Mouse (Mus musculus) limb, embryonic 15.5 days (tissue): ENCODE results near the gene Tspoap1. TPM values are rescaled to one million over a fixed set of nuclear protein-coding genes. Genes with fewer than 3 reads are reported as not detected.

Experiments
- ATAC-seq: fragments of 200-750 bp; cut with Nextera tagmentation; 2 replicates; pipeline ENCODE4 v1.8.0; 2017; ENCODE audit warnings: low read depth, moderate TSS enrichment; ENCODE audit not compliant: insufficient number of reproducible peaks, low FRiP score, low TSS enrichment
- H3K27ac ChIP-seq: fragments of 300-500 bp; sonication (generic); 2 replicates; pipeline ENCODE4 v1.5.1; 2015; ENCODE audit warnings: moderate library complexity, mild to moderate bottlenecking, inconsistent platforms
- H3K27me3 ChIP-seq: fragments of 300-500 bp; sonication (generic); 2 replicates; pipeline ENCODE4 v1.6.1; 2015; ENCODE audit warnings: inconsistent platforms
- H3K36me3 ChIP-seq: fragments of 300-500 bp; sonication (generic); 2 replicates; pipeline ENCODE4 v1.6.1; 2015; ENCODE audit warnings: inconsistent platforms
- H3K4me1 ChIP-seq: fragments of 300-500 bp; sonication (generic); 2 replicates; pipeline ENCODE4 v1.6.1; 2015; ENCODE audit warnings: inconsistent platforms
- H3K4me2 ChIP-seq: fragments of 300-500 bp; sonication (generic); 2 replicates; pipeline ENCODE4 v1.6.1; 2015; ENCODE audit warnings: mild to moderate bottlenecking, inconsistent platforms
- H3K4me3 ChIP-seq: fragments of 300-500 bp; sonication (generic); 2 replicates; pipeline ENCODE4 v1.5.1; 2015; ENCODE audit warnings: mild to moderate bottlenecking, inconsistent platforms
- H3K9ac ChIP-seq: fragments of 300-500 bp; sonication (generic); 2 replicates; pipeline ENCODE4 v1.6.1; 2015; ENCODE audit warnings: inconsistent platforms
- H3K9me3 ChIP-seq: fragments of 300-500 bp; sonication (generic); 2 replicates; pipeline ENCODE4 v1.6.1; 2016; ENCODE audit warnings: inconsistent platforms
- WGBS: fragments of 180-500 bp; shearing (Covaris S2); methylation state at CpG from one replicate; pipeline ENCODE4 v1.1.7; 2015; 5-methylcytosine and 5-hydroxymethylcytosine counted together
- polyA plus RNA-seq: library from polyadenylated mRNA; unstranded; fragments of >200 nt; fragmentation: Nextera tagmentation; extraction: Ambion mirVana; gene quantifications from 2 replicates; pipeline ENCODE4 v1.2.1, GENCODE M21; 2015

Tspoap1 gene
- polyA plus RNA-seq, 1 experiment from 2014 or later = 1.4 TPM

- Histone ChIP-seq H3K9ac (no peak overlapping the region), H3K4me1 (no peaks in the 10 kb centered on the region), H3K27ac (no peak overlapping the region), H3K4me3 (no peak overlapping the region), H3K27me3 (no peaks in the 10 kb centered on the region), H3K36me3 (no peaks in the 10 kb centered on the region), H3K9me3 (no peaks in the 10 kb centered on the region), H3K4me2 (no peak overlapping the region)
- no peak for ATAC-seq
- 78% methylated on average over 22 of the region's 22 CpGs for WGBS
Observed at GRCm38 (mm10) chr11:87801711-87802275, 41.5 kb downstream of the Tspoap1 start.

GRCm38 (mm10) chr11:87802621-87803020 lies 42.3 kb downstream of the Tspoap1 start:
- Histone ChIP-seq H3K4me2 (no peak overlapping the region), H3K9me3 (no peaks in the 10 kb centered on the region), H3K36me3 (no peaks in the 10 kb centered on the region), H3K9ac (no peak overlapping the region), H3K27ac (no peak overlapping the region), H3K27me3 (no peaks in the 10 kb centered on the region), H3K4me3 (no peak overlapping the region), H3K4me1 (no peaks in the 10 kb centered on the region)
- WGBS = 40% methylated on average over 14 of the region's 14 CpGs
- ATAC-seq = no peak

GRCm38 (mm10) chr11:87805448-87805847 lies 45.1 kb downstream of the Tspoap1 start:
- no peak for ATAC-seq
- 67% methylated on average over 1 of the region's 1 CpGs for WGBS

GRCm38 (mm10) chr11:87807433-87807832 lies 47.1 kb downstream of the Tspoap1 start:
- no peak overlapping the region for H3K9ac ChIP-seq
- no peaks in the 10 kb centered on the region for H3K9me3 ChIP-seq
- H3K27ac ChIP-seq = no peak overlapping the region
- no peaks in the 10 kb centered on the region for H3K4me1 ChIP-seq
- WGBS = 82% methylated on average over 6 of the region's 6 CpGs
- no peak overlapping the region for H3K4me3 ChIP-seq
- ATAC-seq = no peak
- no peak overlapping the region for H3K4me2 ChIP-seq
- no peaks in the 10 kb centered on the region for H3K27me3 ChIP-seq
- no peaks in the 10 kb centered on the region for H3K36me3 ChIP-seq

More at GRCm38 (mm10) chr11:87805448-87805847, 45.1 kb downstream of the Tspoap1 start:
- Histone ChIP-seq H3K4me2 (no peak overlapping the region), H3K36me3 (no peaks in the 10 kb centered on the region), H3K4me3 (no peak overlapping the region), H3K9me3 (no peaks in the 10 kb centered on the region), H3K27me3 (no peaks in the 10 kb centered on the region), H3K4me1 (no peaks in the 10 kb centered on the region), H3K27ac (no peak overlapping the region), H3K9ac (no peak overlapping the region)

GRCm38 (mm10) chr11:87808236-87808635 lies 47.9 kb downstream of the Tspoap1 start:
- no peak overlapping the region for H3K4me2 ChIP-seq
- no peaks in the 10 kb centered on the region for H3K4me1 ChIP-seq
- 68% methylated on average over 7 of the region's 7 CpGs for WGBS
- no peak for ATAC-seq
- no peak overlapping the region for H3K4me3 ChIP-seq
- no peak overlapping the region for H3K27ac ChIP-seq
- no peaks in the 10 kb centered on the region for H3K9me3 ChIP-seq
- no peaks in the 10 kb centered on the region for H3K27me3 ChIP-seq
- no peak overlapping the region for H3K9ac ChIP-seq
- no peaks in the 10 kb centered on the region for H3K36me3 ChIP-seq

GRCm38 (mm10) chr11:87811396-87811795 lies 51.1 kb downstream of the Tspoap1 start:
- WGBS = 59% methylated on average over 4 of the region's 4 CpGs
- Histone ChIP-seq H3K9ac (no peak overlapping the region), H3K27ac (no peak overlapping the region), H3K36me3 (no peaks in the 10 kb centered on the region), H3K27me3 (peaks cover 5% of the 10 kb centered on the region; the same call in 1 of the 2 replicates), H3K4me2 (no peak overlapping the region), H3K4me3 (no peak overlapping the region), H3K4me1 (no peaks in the 10 kb centered on the region), H3K9me3 (no peaks in the 10 kb centered on the region)
- no peak for ATAC-seq

GRCm38 (mm10) chr11:87814831-87815230 lies 54.5 kb downstream of the Tspoap1 start:
- Histone ChIP-seq H3K4me2 (no peak overlapping the region), H3K4me3 (no peak overlapping the region), H3K36me3 (no peaks in the 10 kb centered on the region), H3K27me3 (peaks cover 10% of the 10 kb centered on the region; the same call in 1 of the 2 replicates), H3K4me1 (peaks cover 9% of the 10 kb centered on the region; the same call in 1 of the 2 replicates), H3K9me3 (no peaks in the 10 kb centered on the region), H3K27ac (no peak overlapping the region), H3K9ac (no peak overlapping the region)
- no peak for ATAC-seq
- 71% methylated on average over 8 of the region's 8 CpGs for WGBS

DNA sequence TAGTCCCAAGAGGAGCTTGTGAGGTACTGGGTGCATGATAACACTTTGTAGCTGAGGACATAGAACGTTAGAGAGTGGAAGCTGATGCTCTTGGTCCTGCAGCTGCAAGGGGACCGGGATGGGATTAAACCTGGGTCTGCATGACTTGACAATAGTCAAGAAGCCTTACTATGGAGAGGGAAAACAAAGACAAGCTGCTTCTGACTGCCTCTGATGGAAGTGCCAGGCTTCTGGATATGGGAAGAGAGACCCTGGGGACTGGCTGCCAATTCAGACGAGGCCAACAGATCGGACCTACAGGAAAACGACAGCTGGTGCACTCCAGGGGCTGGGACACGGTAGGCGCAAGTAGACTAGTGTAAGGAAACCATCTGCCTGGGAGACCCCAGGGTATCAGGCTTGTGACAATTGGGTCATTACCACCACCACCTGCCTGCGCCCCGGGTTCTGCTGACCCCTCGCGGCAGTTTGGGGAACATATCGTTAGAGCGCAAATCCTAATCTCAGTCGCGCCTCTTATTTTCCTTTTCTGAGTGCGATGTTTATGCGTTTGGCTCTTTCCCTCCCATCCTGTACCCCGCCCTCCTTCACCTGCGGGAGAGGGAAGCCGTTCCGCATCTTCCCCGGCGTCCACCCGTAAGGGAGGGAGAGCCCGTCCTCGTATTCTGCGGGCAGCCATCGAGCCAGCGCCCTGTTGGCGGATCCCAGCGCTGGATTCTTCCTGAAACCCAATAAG lies 56.5 kb downstream of the Tspoap1 start:
- Histone ChIP-seq H3K27me3 (peaks cover 10% of the 10 kb centered on the region; the same call in 1 of the 2 replicates), H3K9me3 (no peaks in the 10 kb centered on the region), H3K36me3 (no peaks in the 10 kb centered on the region), H3K4me3 (peak overlapping the region; percentile 34), H3K4me1 (peaks cover 9% of the 10 kb centered on the region; the same call in 1 of the 2 replicates), H3K27ac (no peak overlapping the region), H3K9ac (no peak overlapping the region), H3K4me2 (peak overlapping the region; percentile 57)
- no peak for ATAC-seq
- WGBS = 3% methylated on average over 31 of the region's 31 CpGs

DNA sequence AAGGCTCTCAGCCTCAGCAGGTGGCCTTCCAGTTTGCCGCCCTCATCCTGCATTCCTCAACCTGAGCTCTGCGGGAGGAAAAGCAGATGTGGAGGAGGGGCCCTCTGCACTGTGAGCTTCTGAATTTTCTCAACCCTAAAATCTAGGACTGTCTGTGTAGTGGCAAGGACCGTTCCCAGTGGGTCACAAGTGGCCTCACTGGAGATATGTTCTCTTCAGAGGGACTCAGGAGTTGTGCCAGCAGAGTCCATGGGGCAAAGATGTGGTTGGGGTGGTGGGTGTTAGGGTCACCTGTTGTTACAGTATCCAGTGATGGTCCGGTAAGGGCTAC lies 57.1 kb downstream of the Tspoap1 start:
- peaks cover 15% of the 10 kb centered on the region for H3K27me3 ChIP-seq
- no peaks in the 10 kb centered on the region for H3K36me3 ChIP-seq
- no peak for ATAC-seq
- peak overlapping the region; percentile 34 for H3K4me3 ChIP-seq
- peaks cover 9% of the 10 kb centered on the region; the same call in 1 of the 2 replicates for H3K4me1 ChIP-seq
- H3K9me3 ChIP-seq = no peaks in the 10 kb centered on the region
- H3K9ac ChIP-seq = no peak overlapping the region
- peak overlapping the region; percentile 57 for H3K4me2 ChIP-seq
- 22% methylated on average over 4 of the region's 4 CpGs for WGBS
- no peak overlapping the region for H3K27ac ChIP-seq

GRCm38 (mm10) chr11:87821502-87821901 lies 61.2 kb downstream of the Tspoap1 start:
- Histone ChIP-seq H3K4me2 (no peak overlapping the region), H3K36me3 (no peaks in the 10 kb centered on the region), H3K9me3 (no peaks in the 10 kb centered on the region), H3K27me3 (peaks cover 9% of the 10 kb centered on the region; the same call in 1 of the 2 replicates), H3K9ac (no peak overlapping the region), H3K4me3 (no peak overlapping the region), H3K4me1 (peaks cover 9% of the 10 kb centered on the region; the same call in 1 of the 2 replicates), H3K27ac (no peak overlapping the region)
- ATAC-seq = no peak
- 59% methylated on average over 5 of the region's 5 CpGs for WGBS

DNA sequence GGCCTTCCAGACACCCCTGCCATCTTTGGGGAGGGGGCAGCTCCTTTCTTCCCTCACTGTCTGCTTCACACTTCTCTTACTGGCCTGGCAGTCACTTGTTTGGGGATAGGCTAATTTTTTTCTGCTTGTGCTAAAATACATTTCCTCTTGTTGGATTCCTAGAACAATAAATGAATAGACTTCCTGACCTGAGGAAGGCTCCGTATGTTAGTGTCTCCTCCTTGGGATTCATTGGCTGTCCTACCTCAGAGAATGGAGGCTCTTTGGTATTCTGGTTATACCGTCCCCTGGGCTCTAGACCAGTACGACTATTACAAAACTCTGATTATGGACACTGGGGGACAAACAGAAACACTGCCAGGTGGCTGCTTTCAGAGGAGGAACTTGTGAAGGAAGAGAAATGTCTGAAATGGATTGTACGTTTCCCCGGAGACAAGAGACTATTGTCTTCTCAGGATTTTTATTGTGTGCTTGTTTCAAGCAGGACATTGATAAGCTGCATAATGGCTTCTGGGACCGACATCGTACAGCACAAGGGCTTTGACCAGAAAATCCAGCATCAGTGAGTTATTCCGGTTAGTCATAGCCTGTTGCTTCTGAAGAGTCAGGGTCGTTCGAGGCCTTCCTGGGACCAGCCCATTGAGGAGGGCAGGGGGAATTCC lies 68.0 kb downstream of the Tspoap1 start, which contains the start of gene Lpo:
Gene Lpo, minus strand, starts transcription at position 51 of the 662 bp plus-strand sequence.
- no peaks in the 10 kb centered on the region for H3K9me3 ChIP-seq
- H3K4me1 ChIP-seq = no peaks in the 10 kb centered on the region
- H3K4me2 ChIP-seq = no peak within 1 kb of the TSS
- 77% methylated on average over 10 of the region's 10 CpGs for WGBS
- no peak for ATAC-seq
- no peaks in the 10 kb centered on the region for H3K36me3 ChIP-seq
- H3K27ac ChIP-seq = no peak within 1 kb of the TSS
- H3K9ac ChIP-seq = no peak within 1 kb of the TSS
- no peaks in the 10 kb centered on the region for H3K27me3 ChIP-seq
- H3K4me3 ChIP-seq = no peak within 1 kb of the TSS
